7 mouse cellular contexts compared by ENCODE assay signal in genomic region chr11:120151113-120151494, GRCm38 (mm10). TPM values are rescaled to one million over a fixed set of nuclear protein-coding genes. Genes with fewer than 3 reads are reported as not detected.
A peak's percentile ranks its signal among the peaks of the same experiment; 100 is the strongest.
DNase-seq lines count a peak whose midpoint lies in the region; ATAC-seq lines count a peak whose summit lies in the region.

Gene Slc38a10 (minus strand): TSS chr11:120151346.

- H3K27ac ChIP-seq in embryonic facial prominence, embryonic 11.5 days (replicated peaks; ENCODE audit: low read depth, low read length): no peak within 1 kb of the TSS
- H3K27ac ChIP-seq in limb, embryonic 10.5 days: peak within 1 kb of the TSS; percentile 89
- H3K27ac ChIP-seq in midbrain, embryonic 13.5 days: peak within 1 kb of the TSS; percentile 84

- no peaks in the 10 kb centered on the region for H3K27me3 ChIP-seq in embryonic facial prominence, embryonic 11.5 days (ENCODE audit: control insufficient read depth, insufficient read depth, low read length)
- H3K27me3 ChIP-seq in limb, embryonic 10.5 days (ENCODE audit: low read depth, poor library complexity, severe bottlenecking): no peaks in the 10 kb centered on the region
- H3K27me3 ChIP-seq in midbrain, embryonic 13.5 days: no peaks in the 10 kb centered on the region

- H3K9ac ChIP-seq in embryonic facial prominence, embryonic 11.5 days (replicated peaks; ENCODE audit: low read length): peak within 1 kb of the TSS; percentile 82
- H3K9ac ChIP-seq in midbrain, embryonic 13.5 days (replicated peaks): peak within 1 kb of the TSS; percentile 89

- no peaks in the 10 kb centered on the region for H3K36me3 ChIP-seq in embryonic facial prominence, embryonic 11.5 days (replicated peaks; ENCODE audit: control insufficient read depth, insufficient read depth, low read depth, low read length)
- H3K36me3 ChIP-seq in limb, embryonic 10.5 days: peaks cover 15% of the 10 kb centered on the region; the same call in 1 of the 2 replicates
- H3K36me3 ChIP-seq in midbrain, embryonic 13.5 days: no peaks in the 10 kb centered on the region

- H3K4me2 ChIP-seq in embryonic facial prominence, embryonic 11.5 days (ENCODE audit: low read depth, low read length): peak within 1 kb of the TSS; percentile 81
- peak within 1 kb of the TSS; percentile 84 for H3K4me2 ChIP-seq in midbrain, embryonic 13.5 days (replicated peaks)

- under 1% methylated on average over 28 of the region's 28 CpGs for WGBS in embryonic facial prominence, embryonic 11.5 days
- under 1% methylated on average over 28 of the region's 28 CpGs for WGBS in limb, embryonic 10.5 days
- WGBS in midbrain, embryonic 13.5 days: under 1% methylated on average over 28 of the region's 28 CpGs

- H3K4me1 ChIP-seq in embryonic facial prominence, embryonic 11.5 days (ENCODE audit: control insufficient read depth, insufficient read depth, low read length): peaks cover 4% of the 10 kb centered on the region
- H3K4me1 ChIP-seq in limb, embryonic 10.5 days: peaks cover 25% of the 10 kb centered on the region
- H3K4me1 ChIP-seq in midbrain, embryonic 13.5 days (replicated peaks): peaks cover 18% of the 10 kb centered on the region

- no peaks in the 10 kb centered on the region for H3K9me3 ChIP-seq in embryonic facial prominence, embryonic 11.5 days (replicated peaks; ENCODE audit: control insufficient read depth, low read length)
- H3K9me3 ChIP-seq in limb, embryonic 10.5 days (replicated peaks): no peaks in the 10 kb centered on the region
- H3K9me3 ChIP-seq in midbrain, embryonic 13.5 days: no peaks in the 10 kb centered on the region

- peak; percentile 100 for DNase-seq in adrenal gland, postnatal 14 days
- DNase-seq in embryonic facial prominence, embryonic 11.5 days (ENCODE audit: low spot score): peak; percentile 100
- peak; percentile 100 for DNase-seq in kidney, adult 11 months
- DNase-seq in limb, embryonic 10.5 days (ENCODE audit: low spot score): peak; percentile 98
- DNase-seq in spleen, adult 12 weeks (ENCODE audit: low spot score): peak; percentile 97

- peak within 1 kb of the TSS; percentile 93 for H3K4me3 ChIP-seq in embryonic facial prominence, embryonic 11.5 days (ENCODE audit: low read depth, low read length)
- peak within 1 kb of the TSS; percentile 93 for H3K4me3 ChIP-seq in limb, embryonic 10.5 days
- peak within 1 kb of the TSS; percentile 90 for H3K4me3 ChIP-seq in midbrain, embryonic 13.5 days (replicated peaks)

- peak; percentile 94 for ATAC-seq in embryonic facial prominence, embryonic 11.5 days (replicated peaks; ENCODE audit: insufficient number of reproducible peaks, low FRiP score, low TSS enrichment, low read depth)
- peak; percentile 94 for ATAC-seq in granulocyte monocyte progenitor cell, adult 5-6 weeks (replicated peaks; ENCODE audit: poor library complexity, severe bottlenecking)
- ATAC-seq in midbrain, embryonic 13.5 days: peak; percentile 97

RNA-seq across cellular contexts. Expression of gene Slc38a10, which starts in this region (rescaled TPM):
- 105 and 115 TPM in 2 replicates for total RNA-seq in adrenal gland, postnatal 14 days (2021)
- polyA plus RNA-seq in embryonic facial prominence, embryonic 11.5 days (2014; fragmentation: Nextera tagmentation; extraction: Ambion mirVana): 47.8 and 50.0 TPM in 2 replicates
- 58.8 and 62.4 TPM in 2 replicates for total RNA-seq in granulocyte monocyte progenitor cell, adult 5-6 weeks (2014; fragmentation: Nextera tagmentation)
- total RNA-seq in granulocyte monocyte progenitor cell, adult 5-6 weeks (2017): 43.5 and 51.5 TPM in 2 replicates
- 99.6 and 99.8 TPM in 2 replicates for polyA plus RNA-seq in limb, embryonic 10.5 days (2016; fragmentation: Nextera tagmentation; extraction: Ambion mirVana)
- 105 and 109 TPM in 2 replicates for polyA plus RNA-seq in midbrain, embryonic 13.5 days (2015; fragmentation: Nextera tagmentation; extraction: Ambion mirVana)
